Mouse (Mus musculus) myocyte (in vitro differentiated cells): ENCODE measurements around the gene Cog3. TPM values are rescaled to one million over a fixed set of nuclear protein-coding genes. Genes with fewer than 3 reads are reported as not detected.

Source experiments
- H3K27me3 ChIP-seq: one replicate; pipeline ENCODE4 v1.6.1; 2011; ENCODE audit not compliant: control insufficient read depth, insufficient read depth, insufficient read length
- H3K36me3 ChIP-seq: one replicate; pipeline ENCODE4 v1.6.1; 2011; ENCODE audit not compliant: control insufficient read depth, insufficient read depth
- H3K4me2 ChIP-seq: one replicate; pipeline ENCODE4 v1.6.1; 2011; ENCODE audit warnings: low read depth, control low read depth
- H3K4me3 ChIP-seq: one replicate; pipeline ENCODE4 v1.5.1; 2011; ENCODE audit warnings: mild to moderate bottlenecking, control low read depth, moderate library complexity
- H3K79me2 ChIP-seq: one replicate; pipeline ENCODE4 v1.6.1; 2011; ENCODE audit not compliant: control insufficient read depth, insufficient read depth
- H3ac ChIP-seq: one replicate; pipeline ENCODE4 v1.6.1; 2011; ENCODE audit not compliant: control insufficient read depth, insufficient read length
- CEBPB ChIP-seq: IDR thresholded peaks from 2 replicates; pipeline ENCODE4 v1.6.1; 2011; ENCODE audit warnings: mild to moderate bottlenecking, moderate library complexity; ENCODE audit not compliant: poor library complexity, insufficient read depth, severe bottlenecking
- E2F4 ChIP-seq: IDR thresholded peaks from one replicate; pipeline ENCODE4 v1.6.1; 2011; ENCODE audit warnings: mild to moderate bottlenecking, control low read depth, moderate library complexity; ENCODE audit not compliant: insufficient read depth
- MAX ChIP-seq: IDR thresholded peaks from one replicate; pipeline ENCODE4 v1.6.1; 2011; ENCODE audit warnings: low read depth, mild to moderate bottlenecking, control low read depth
- MYOD1 ChIP-seq, 3 experiments: IDR thresholded peaks; one replicate each; pipeline ENCODE4 v1.6.1; 2011; ENCODE audit warnings: control low read depth in 2 of 3, low read depth in 2 of 3, mild to moderate bottlenecking in 2 of 3, moderate library complexity in 1 of 3; ENCODE audit not compliant: insufficient read length in 2 of 3, control insufficient read depth in 1 of 3
- MYOG ChIP-seq, 3 experiments: IDR thresholded peaks; one replicate each; pipeline ENCODE4 v1.6.1; 2011; ENCODE audit warnings: control low read depth in 2 of 3, low read depth in 2 of 3, mild to moderate bottlenecking in 2 of 3; ENCODE audit not compliant: insufficient read length in 2 of 3, control insufficient read depth in 1 of 3, insufficient read depth in 1 of 3
- POLR2A ChIP-seq: IDR thresholded peaks from one replicate; pipeline ENCODE4 v1.6.1; 2011; ENCODE audit warnings: low read depth, mild to moderate bottlenecking, control low read depth, moderate library complexity; ENCODE audit not compliant: insufficient read length
- POLR2AphosphoS2 ChIP-seq: IDR thresholded peaks from one replicate; pipeline ENCODE4 v1.6.1; 2011; ENCODE audit warnings: low read depth, control low read depth; ENCODE audit not compliant: insufficient read length
- REST ChIP-seq: IDR thresholded peaks from one replicate; pipeline ENCODE4 v1.6.1; 2011; ENCODE audit warnings: mild to moderate bottlenecking, control low read depth, moderate library complexity; ENCODE audit not compliant: insufficient read depth, insufficient read length
- SRF ChIP-seq: IDR thresholded peaks from one replicate; pipeline ENCODE4 v1.6.1; 2011; ENCODE audit warnings: low read depth; ENCODE audit not compliant: control insufficient read depth, insufficient read length
- TCF12 ChIP-seq: IDR thresholded peaks from one replicate; pipeline ENCODE4 v1.6.1; 2011; ENCODE audit warnings: mild to moderate bottlenecking, control low read depth; ENCODE audit not compliant: poor library complexity, insufficient read depth, severe bottlenecking
- TCF3 ChIP-seq: IDR thresholded peaks from one replicate; pipeline ENCODE4 v1.6.1; 2011; ENCODE audit warnings: low read depth, control low read depth; ENCODE audit not compliant: insufficient read length
- USF1 ChIP-seq: IDR thresholded peaks from one replicate; pipeline ENCODE4 v1.6.1; 2011; ENCODE audit warnings: low read depth, mild to moderate bottlenecking, control low read depth, moderate library complexity
- polyA plus RNA-seq: library from polyadenylated mRNA; unstranded; fragments of >200 nt; fragmentation: generic; extraction: Trizol; gene quantifications from one replicate; pipeline ENCODE4 v1.2.1, GENCODE M21; 2012; ENCODE audit warnings: missing spikeins

The Cog3 gene
- polyA plus RNA-seq, 1 experiment = 7.7 TPM

DNA sequence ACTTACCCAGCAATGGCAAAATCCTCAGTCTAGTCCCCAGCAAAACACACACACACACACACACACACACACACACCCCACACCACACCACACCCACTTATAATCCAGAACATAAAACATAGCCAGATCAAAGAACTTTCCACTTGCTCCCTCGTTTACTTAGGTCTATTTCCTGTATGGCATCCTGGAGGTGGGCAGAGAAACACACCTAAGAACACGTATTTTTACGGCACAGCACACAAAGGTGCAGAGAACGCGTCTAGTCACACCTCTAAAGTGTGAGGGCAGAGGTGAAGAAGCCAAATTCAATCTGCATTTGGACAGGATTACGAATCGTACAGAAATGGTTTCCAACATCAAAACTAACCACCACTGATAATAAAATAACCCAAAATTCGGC, 1.1 kb downstream of the Cog3 start:
- Histone ChIP-seq H3K4me3 (peak overlapping the region; percentile 52), H3K36me3 (no peaks in the 10 kb centered on the region), H3K79me2 (peaks cover 57% of the 10 kb centered on the region), H3ac (peak overlapping the region; percentile 56), H3K4me2 (peak overlapping the region; percentile 94), H3K27me3 (no peaks in the 10 kb centered on the region)
- TF ChIP-seq USF1 (no peak), POLR2A (no peak), MYOG (IDR thresholded peaks at IDR 0.05; ENCODE audit: control insufficient read depth in 1 of 3, insufficient read depth in 1 of 3, insufficient read length in 2 of 3, low read depth in 2 of 3) (no peak), MAX (no peak), CEBPB (no peak), TCF12 (no peak), REST (no peak), POLR2AphosphoS2 (no peak)

GRCm38 (mm10) chr14:75751040-75751439, 3.3 kb downstream of the Cog3 start:
- H3K27me3 ChIP-seq = no peaks in the 10 kb centered on the region
- H3ac ChIP-seq = no peak overlapping the region
- H3K4me2 ChIP-seq = no peak overlapping the region
- H3K36me3 ChIP-seq = peaks cover 4% of the 10 kb centered on the region
- no peak overlapping the region for H3K4me3 ChIP-seq
- no peak for TF ChIP-seq SRF
- no peak for TF ChIP-seq REST
- no peak for TF ChIP-seq E2F4
- TF ChIP-seq POLR2A = no peak
- TF ChIP-seq CEBPB = no peak
- TF ChIP-seq TCF3 = no peak
- TF ChIP-seq POLR2AphosphoS2 = no peak
- TF ChIP-seq MAX = no peak
- no peak for TF ChIP-seq MYOG (IDR thresholded peaks at IDR 0.05; ENCODE audit: control insufficient read depth in 1 of 3, insufficient read depth in 1 of 3, insufficient read length in 2 of 3, low read depth in 2 of 3)
- TF ChIP-seq MYOD1 (IDR thresholded peaks at IDR 0.05; ENCODE audit: control insufficient read depth in 1 of 3, insufficient read length in 2 of 3, low read depth in 2 of 3) = no peak
- TF ChIP-seq TCF12 = no peak
- peaks cover 72% of the 10 kb centered on the region for H3K79me2 ChIP-seq

DNA sequence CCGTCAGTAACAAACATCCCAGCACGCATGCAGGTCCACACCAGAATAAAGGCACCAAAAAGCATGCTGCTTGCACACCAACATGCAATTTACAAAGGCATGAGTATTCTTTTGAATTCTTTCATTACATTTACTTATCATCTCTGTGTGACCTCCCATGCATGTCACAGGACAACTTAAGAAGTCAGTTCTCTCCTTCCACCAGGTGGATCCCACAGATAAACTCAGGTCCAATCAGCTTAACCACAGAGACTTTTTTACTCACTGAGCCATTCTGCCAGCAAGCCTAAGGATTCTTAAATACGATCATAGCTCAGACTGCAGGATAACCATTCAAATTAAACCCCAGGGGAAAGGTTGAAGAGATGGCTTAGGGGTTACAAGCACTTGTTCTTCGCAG, 5.2 kb downstream of the Cog3 start:
- Histone ChIP-seq H3K4me2 (no peak overlapping the region), H3K36me3 (peaks cover 12% of the 10 kb centered on the region), H3K79me2 (peaks cover 72% of the 10 kb centered on the region), H3K27me3 (no peaks in the 10 kb centered on the region), H3K4me3 (no peak overlapping the region), H3ac (no peak overlapping the region)
- no peak for TF ChIP-seq MYOG (IDR thresholded peaks at IDR 0.05; ENCODE audit: control insufficient read depth in 1 of 3, insufficient read depth in 1 of 3, insufficient read length in 2 of 3, low read depth in 2 of 3)
- TF ChIP-seq MAX = no peak
- no peak for TF ChIP-seq POLR2AphosphoS2
- TF ChIP-seq SRF = no peak
- TF ChIP-seq POLR2A = no peak
- TF ChIP-seq TCF3 = no peak
- no peak for TF ChIP-seq REST
- no peak for TF ChIP-seq TCF12
- no peak for TF ChIP-seq USF1
- TF ChIP-seq MYOD1 (IDR thresholded peaks at IDR 0.05; ENCODE audit: control insufficient read depth in 1 of 3, insufficient read length in 2 of 3, low read depth in 2 of 3) = no peak
- TF ChIP-seq CEBPB = no peak
- TF ChIP-seq E2F4 = no peak

GRCm38 (mm10) chr14:75747960-75748359, 6.4 kb downstream of the Cog3 start:
- H3K27me3 ChIP-seq = no peaks in the 10 kb centered on the region
- no peak overlapping the region for H3K4me3 ChIP-seq
- peaks cover 63% of the 10 kb centered on the region for H3K79me2 ChIP-seq
- TF ChIP-seq REST (no peak), MAX (no peak)
- H3K36me3 ChIP-seq = peaks cover 19% of the 10 kb centered on the region
- H3K4me2 ChIP-seq = no peak overlapping the region
- H3ac ChIP-seq = no peak overlapping the region

DNA sequence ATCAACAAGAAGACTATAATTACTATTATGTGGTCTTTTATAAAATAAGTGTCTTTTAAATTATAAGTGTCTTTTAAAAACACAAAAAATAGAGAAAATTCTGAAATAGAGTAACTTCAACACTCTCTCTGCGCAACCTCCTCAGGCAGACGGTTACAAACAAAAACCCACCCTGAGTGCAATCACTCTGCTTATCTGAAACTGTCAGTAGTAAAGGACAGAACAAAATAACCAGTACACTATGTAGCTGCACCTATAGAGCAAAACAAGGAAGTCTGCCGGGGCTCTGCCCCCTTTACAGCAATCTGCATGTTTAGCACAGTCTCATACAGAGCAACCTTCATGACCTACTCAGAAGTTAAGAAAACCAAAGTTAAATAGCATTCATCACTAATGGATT, 12.4 kb downstream of the Cog3 start:
- TF ChIP-seq POLR2A (no peak), TCF12 (no peak), SRF (no peak), E2F4 (no peak), MAX (no peak), MYOD1 (IDR thresholded peaks at IDR 0.05; ENCODE audit: control insufficient read depth in 1 of 3, insufficient read length in 2 of 3, low read depth in 2 of 3) (no peak), USF1 (no peak), TCF3 (no peak), CEBPB (no peak), POLR2AphosphoS2 (no peak)
- Histone ChIP-seq H3K4me3 (no peak overlapping the region), H3K79me2 (peaks cover 4% of the 10 kb centered on the region)

More for the DNA sequence above, 12.4 kb downstream of the Cog3 start:
- no peak overlapping the region for H3ac ChIP-seq
- peaks cover 70% of the 10 kb centered on the region for H3K36me3 ChIP-seq
- no peaks in the 10 kb centered on the region for H3K27me3 ChIP-seq
- no peak overlapping the region for H3K4me2 ChIP-seq
